Mouse (Mus musculus) intestine, embryonic 14.5 days (tissue): ENCODE data around the gene Pfkp. TPM values are rescaled to one million over a fixed set of nuclear protein-coding genes. Genes with fewer than 3 reads are reported as not detected.

Experiments
- ATAC-seq: fragments of 200-750 bp; cut with Nextera tagmentation; replicated peaks from 2 replicates; pipeline ENCODE4 v1.8.0; 2017; ENCODE audit warnings: low read depth, moderate number of reproducible peaks, moderate TSS enrichment, moderate library complexity; ENCODE audit not compliant: low FRiP score, low TSS enrichment
- DNase-seq: peaks from one replicate; pipeline ENCODE4 v3.0.0-alpha.2; 2018; ENCODE audit warnings: low spot score
- H3K27ac ChIP-seq: fragments of 300-500 bp; sonication (generic); 2 replicates; pipeline ENCODE4 v1.5.1; 2014; ENCODE audit warnings: low read depth, mild to moderate bottlenecking, control low read depth
- H3K27me3 ChIP-seq: fragments of 300-500 bp; sonication (generic); replicated peaks from 2 replicates; pipeline ENCODE4 v1.6.1; 2014; ENCODE audit warnings: low read length, control low read depth; ENCODE audit not compliant: control insufficient read depth, insufficient read depth
- H3K36me3 ChIP-seq: fragments of 300-500 bp; sonication (generic); 2 replicates; pipeline ENCODE4 v1.6.1; 2014; ENCODE audit warnings: low read length, control low read depth; ENCODE audit not compliant: control insufficient read depth, insufficient read depth
- H3K4me1 ChIP-seq: fragments of 300-500 bp; sonication (generic); replicated peaks from 2 replicates; pipeline ENCODE4 v1.6.1; 2014; ENCODE audit warnings: low read length, control low read depth, mixed read lengths; ENCODE audit not compliant: control insufficient read depth, insufficient read depth
- H3K4me2 ChIP-seq: fragments of 300-500 bp; sonication (generic); 2 replicates; pipeline ENCODE4 v1.6.1; 2014; ENCODE audit warnings: low read length
- H3K4me3 ChIP-seq: fragments of 300-500 bp; sonication (generic); 2 replicates; pipeline ENCODE4 v1.5.1; 2014; ENCODE audit warnings: low read depth, low read length, control low read depth, mixed read lengths
- H3K9ac ChIP-seq: fragments of 300-500 bp; sonication (generic); 2 replicates; pipeline ENCODE4 v1.6.1; 2014; ENCODE audit warnings: mild to moderate bottlenecking, low read length
- H3K9me3 ChIP-seq: fragments of 300-500 bp; sonication (generic); 2 replicates; pipeline ENCODE4 v1.6.1; 2016; ENCODE audit warnings: low read length, control low read depth; ENCODE audit not compliant: control insufficient read depth
- WGBS: fragments of 180-500 bp; shearing (Covaris S2); extraction: QIAGEN DNeasy Blood & Tissue Kit; methylation state at CpG from one replicate; pipeline ENCODE4 v1.1.7; 2014; 5-methylcytosine and 5-hydroxymethylcytosine counted together
- polyA plus RNA-seq: library from polyadenylated mRNA; unstranded; fragments of >200 nt; fragmentation: Nextera tagmentation; extraction: Ambion mirVana; gene quantifications from 2 replicates; pipeline ENCODE4 v1.2.1, GENCODE M21; 2014

Pfkp gene
- polyA plus RNA-seq, 1 experiment from 2014 or later, result 59.9 TPM

DNA sequence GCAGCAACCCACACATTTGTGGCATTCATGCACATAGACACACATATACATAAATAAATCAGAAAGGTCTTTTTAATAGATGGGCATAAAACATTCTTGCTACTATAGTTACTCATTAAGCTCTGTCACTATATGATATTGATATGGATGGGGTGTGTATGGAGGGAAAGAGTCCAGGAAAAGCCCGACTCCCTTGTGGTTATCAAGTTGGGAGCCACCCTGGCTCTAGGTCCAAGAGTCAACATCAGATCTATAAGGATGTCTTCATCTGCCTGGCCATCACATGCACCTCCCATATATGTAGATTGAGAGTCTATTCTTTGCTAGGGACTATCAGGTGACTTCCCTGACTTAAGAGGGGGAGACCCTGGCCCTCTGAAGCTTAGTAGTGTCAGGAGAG lies 7.1 kb downstream of the Pfkp start:
- H3K4me2 ChIP-seq, result no peak overlapping the region
- H3K36me3 ChIP-seq, result no peaks in the 10 kb centered on the region
- no peak overlapping the region for H3K27ac ChIP-seq
- 87% methylated on average over 1 of the region's 1 CpGs for WGBS
- H3K4me3 ChIP-seq, result no peak overlapping the region
- H3K4me1 ChIP-seq, result no peaks in the 10 kb centered on the region
- H3K27me3 ChIP-seq, result no peaks in the 10 kb centered on the region
- ATAC-seq (no peak), DNase-seq (peak; percentile 18)
- no peak overlapping the region for H3K9ac ChIP-seq
- no peaks in the 10 kb centered on the region for H3K9me3 ChIP-seq

GRCm38 (mm10) chr13:6639507-6640030 lies 9.0 kb downstream of the Pfkp start:
- no peak overlapping the region for H3K27ac ChIP-seq
- H3K9me3 ChIP-seq, result no peaks in the 10 kb centered on the region
- no peak overlapping the region for H3K9ac ChIP-seq
- H3K4me3 ChIP-seq, result no peak overlapping the region
- no peaks in the 10 kb centered on the region for H3K27me3 ChIP-seq
- peaks cover 8% of the 10 kb centered on the region; the same call in 1 of the 2 replicates for H3K4me1 ChIP-seq
- WGBS, result 63% methylated on average over 5 of the region's 5 CpGs
- DNase-seq (no peak), ATAC-seq (no peak)
- no peak overlapping the region for H3K4me2 ChIP-seq
- no peaks in the 10 kb centered on the region for H3K36me3 ChIP-seq

- peaks cover 8% of the 10 kb centered on the region; the same call in 1 of the 2 replicates for H3K4me1 ChIP-seq
- WGBS, result 74% methylated on average over 3 of the region's 3 CpGs
- ATAC-seq (no peak), DNase-seq (no peak)
- no peak overlapping the region for H3K27ac ChIP-seq
- no peaks in the 10 kb centered on the region for H3K9me3 ChIP-seq
- no peak overlapping the region for H3K4me2 ChIP-seq
- no peak overlapping the region for H3K4me3 ChIP-seq
- H3K36me3 ChIP-seq, result no peaks in the 10 kb centered on the region
- no peaks in the 10 kb centered on the region for H3K27me3 ChIP-seq
- H3K9ac ChIP-seq, result no peak overlapping the region
These were observed 9.6 kb downstream of the Pfkp start for GRCm38 (mm10) chr13:6638976-6639375.

DNA sequence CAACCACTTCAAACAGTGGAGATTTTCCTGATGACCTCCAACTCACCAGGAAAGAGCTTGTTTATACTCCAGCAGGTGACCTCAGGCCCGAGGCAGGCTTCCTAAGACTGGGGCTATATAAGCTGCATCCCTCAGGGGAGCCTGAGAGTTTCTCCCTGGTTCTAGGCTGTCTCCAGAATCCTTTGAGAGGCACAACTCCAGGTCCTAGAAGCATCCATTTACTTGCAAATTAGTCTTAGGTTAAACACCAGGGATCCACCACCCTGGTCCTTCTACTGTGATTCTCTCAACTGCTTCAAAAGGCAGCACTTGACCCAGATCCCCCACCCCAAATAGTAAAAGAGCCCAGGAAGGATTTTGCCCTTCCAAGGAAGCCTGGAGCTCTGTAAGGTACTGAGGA lies 10.2 kb downstream of the Pfkp start:
- Histone ChIP-seq H3K27me3 (no peaks in the 10 kb centered on the region), H3K9me3 (no peaks in the 10 kb centered on the region), H3K36me3 (no peaks in the 10 kb centered on the region), H3K4me3 (no peak overlapping the region), H3K27ac (no peak overlapping the region), H3K4me2 (no peak overlapping the region), H3K4me1 (peaks cover 11% of the 10 kb centered on the region), H3K9ac (no peak overlapping the region)
- DNase-seq (no peak), ATAC-seq (no peak)
- WGBS, result 22% methylated on average over 1 of the region's 1 CpGs

DNA sequence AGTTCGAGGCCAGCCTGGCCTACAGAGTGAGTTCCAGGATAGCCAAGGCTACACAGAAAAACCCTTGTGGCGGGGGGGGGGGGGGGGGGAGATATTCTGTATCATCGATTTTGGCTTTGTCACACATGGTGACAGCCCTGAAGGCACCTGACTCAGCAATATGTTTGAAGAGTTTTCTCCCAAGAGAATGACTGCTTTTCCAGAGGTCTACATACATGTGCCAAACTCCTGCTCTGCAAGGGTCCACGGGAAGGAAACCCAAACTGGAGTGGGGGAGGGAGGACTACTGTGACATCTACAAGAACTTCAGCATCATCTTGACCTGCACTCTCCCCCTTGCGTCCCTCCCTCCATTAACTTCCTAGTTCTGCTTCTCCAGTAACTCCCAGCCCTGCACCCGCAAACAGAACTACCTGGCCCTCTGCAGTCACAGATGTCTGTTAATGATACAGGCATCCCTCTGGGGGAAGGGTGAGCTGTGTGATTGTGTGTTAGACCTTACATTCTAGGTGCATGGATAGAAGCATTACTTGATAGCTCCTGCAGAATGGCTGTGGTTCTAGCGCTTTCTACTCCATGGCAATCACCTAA lies 10.9 kb downstream of the Pfkp start:
- H3K9me3 ChIP-seq, result no peaks in the 10 kb centered on the region
- ATAC-seq, result no peak
- WGBS, result 84% methylated on average over 7 of the region's 7 CpGs

DNA sequence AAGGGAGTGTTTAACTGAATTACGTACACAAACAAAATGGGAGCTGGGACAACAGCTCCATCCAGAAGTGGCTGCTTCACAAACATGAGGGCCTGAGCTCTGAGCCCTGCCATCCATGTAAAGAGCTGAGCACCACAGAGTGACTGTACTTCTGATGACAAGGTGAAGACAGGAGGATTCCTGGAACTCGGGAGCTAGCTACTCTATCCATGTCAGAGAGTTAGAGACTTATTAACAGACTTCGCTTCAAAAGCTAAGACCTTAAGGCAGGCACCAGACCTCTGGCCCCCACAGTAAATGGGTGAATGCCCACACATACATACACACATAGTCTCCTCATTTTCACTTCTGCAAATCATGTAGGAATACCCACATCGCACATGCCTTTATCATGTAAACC lies 11.6 kb downstream of the Pfkp start:
- Histone ChIP-seq H3K27me3 (no peaks in the 10 kb centered on the region), H3K36me3 (no peaks in the 10 kb centered on the region), H3K27ac (0 out of 2 replicates have a peak overlapping the region, but pooled peaks have one; percentile 11), H3K4me1 (peaks cover 12% of the 10 kb centered on the region), H3K4me3 (no peak overlapping the region), H3K4me2 (no peak overlapping the region), H3K9ac (no peak overlapping the region), H3K9me3 (no peaks in the 10 kb centered on the region)
- 77% methylated on average over 4 of the region's 4 CpGs for WGBS
- ATAC-seq (0 out of 2 replicates have a peak, but pooled peaks have one; percentile 8), DNase-seq (no peak)

More for the DNA sequence above, 10.9 kb downstream of the Pfkp start:
- Histone ChIP-seq H3K9ac (no peak overlapping the region), H3K36me3 (no peaks in the 10 kb centered on the region), H3K27me3 (no peaks in the 10 kb centered on the region), H3K4me2 (no peak overlapping the region), H3K4me3 (no peak overlapping the region), H3K4me1 (peaks cover 12% of the 10 kb centered on the region), H3K27ac (no peak overlapping the region)
- DNase-seq, result no peak

DNA sequence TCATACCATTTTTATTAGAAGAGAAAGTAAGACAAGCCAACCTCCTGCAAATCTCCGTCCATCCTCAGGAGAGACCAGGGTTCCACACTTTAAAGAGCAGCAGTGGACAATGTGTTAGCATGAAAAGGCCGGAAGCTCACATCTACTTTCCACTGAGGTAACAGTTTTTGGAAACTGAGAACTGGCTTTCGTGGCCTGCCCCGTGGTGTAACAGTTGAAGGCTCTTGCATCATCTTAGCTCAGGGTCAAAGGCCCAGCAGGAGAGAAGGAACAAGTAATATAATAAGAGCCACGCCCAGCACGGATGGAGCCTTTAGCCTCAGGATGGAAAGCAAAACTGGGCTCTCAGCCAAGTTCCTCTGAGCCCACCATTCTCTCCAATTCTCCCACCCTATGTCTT lies 12.1 kb downstream of the Pfkp start:
- H3K4me3 ChIP-seq, result no peak overlapping the region
- 61% methylated on average over 6 of the region's 6 CpGs for WGBS
- no peak overlapping the region for H3K9ac ChIP-seq
- DNase-seq (peak; percentile 59), ATAC-seq (0 out of 2 replicates have a peak, but pooled peaks have one; percentile 19)
- H3K9me3 ChIP-seq, result no peaks in the 10 kb centered on the region
- H3K4me1 ChIP-seq, result peaks cover 12% of the 10 kb centered on the region
- H3K27ac ChIP-seq, result 0 out of 2 replicates have a peak overlapping the region, but pooled peaks have one; percentile 11
- H3K27me3 ChIP-seq, result no peaks in the 10 kb centered on the region
- H3K36me3 ChIP-seq, result no peaks in the 10 kb centered on the region
- H3K4me2 ChIP-seq, result no peak overlapping the region

GRCm38 (mm10) chr13:6635138-6636076 lies 13.2 kb downstream of the Pfkp start:
- no peak overlapping the region for H3K4me2 ChIP-seq
- H3K27ac ChIP-seq, result peak overlapping the region; percentile 3; the same call in 1 of the 2 replicates
- ATAC-seq, result peak; percentile 38
- peaks cover 12% of the 10 kb centered on the region for H3K4me1 ChIP-seq
- no peak overlapping the region for H3K4me3 ChIP-seq
- H3K9ac ChIP-seq, result no peak overlapping the region
- H3K27me3 ChIP-seq, result no peaks in the 10 kb centered on the region
- DNase-seq, result peak; percentile 48
- no peaks in the 10 kb centered on the region for H3K36me3 ChIP-seq
- WGBS, result 44% methylated on average over 11 of the region's 11 CpGs
- H3K9me3 ChIP-seq, result no peaks in the 10 kb centered on the region
